Mouse (Mus musculus) liver, adult (tissue): ENCODE measurements around the gene Tollip.

Source experiments
- GATA4 ChIP-seq: IDR thresholded peaks from 2 replicates; pipeline ENCODE4 v1.6.1; 2014; ENCODE audit warnings: mild to moderate bottlenecking, low read length; ENCODE audit not compliant: insufficient replicate concordance

Gene Tollip

GRCm38 (mm10) chr7:141918407-141918806 is at the start of gene Tollip:
TSS of gene Tollip (minus strand) at chr7:141918507.
- TF ChIP-seq GATA4, result no peak

GRCm38 (mm10) chr7:141966281-141966680 is 48.0 kb upstream of the Tollip start:
- TF ChIP-seq GATA4, result no peak

GRCm38 (mm10) chr7:141962521-141962920 is 44.2 kb upstream of the Tollip start:
- no peak for TF ChIP-seq GATA4

GRCm38 (mm10) chr7:141961491-141961890 is 43.2 kb upstream of the Tollip start:
- TF ChIP-seq GATA4, result no peak

GRCm38 (mm10) chr7:141960926-141961325 is 42.6 kb upstream of the Tollip start:
- TF ChIP-seq GATA4, result no peak

- no peak for TF ChIP-seq GATA4
Observed at GRCm38 (mm10) chr7:141959133-141959532, 40.8 kb upstream of the Tollip start.

GRCm38 (mm10) chr7:141958211-141958610 is 39.9 kb upstream of the Tollip start:
- TF ChIP-seq GATA4, result no peak

- no peak for TF ChIP-seq GATA4
Observed at GRCm38 (mm10) chr7:141957524-141958051, 39.3 kb upstream of the Tollip start.

GRCm38 (mm10) chr7:141956174-141956566 is 37.9 kb upstream of the Tollip start:
- TF ChIP-seq GATA4, result no peak

- TF ChIP-seq GATA4, result no peak
Observed at GRCm38 (mm10) chr7:141955565-141956173, 37.4 kb upstream of the Tollip start.

GRCm38 (mm10) chr7:141953616-141954015 is 35.3 kb upstream of the Tollip start:
- TF ChIP-seq GATA4, result no peak

GRCm38 (mm10) chr7:141952920-141953319 is 34.6 kb upstream of the Tollip start:
- TF ChIP-seq GATA4, result no peak

- no peak for TF ChIP-seq GATA4
Observed at GRCm38 (mm10) chr7:141951821-141952220, 33.5 kb upstream of the Tollip start.

GRCm38 (mm10) chr7:141950104-141951013 is 32.1 kb upstream of the Tollip start:
- TF ChIP-seq GATA4, result no peak

GRCm38 (mm10) chr7:141949799-141950103 is 31.4 kb upstream of the Tollip start:
- no peak for TF ChIP-seq GATA4

GRCm38 (mm10) chr7:141948906-141949798 is 30.8 kb upstream of the Tollip start, which contains the start of gene Brsk2:
TSS of gene Brsk2 (plus strand) at chr7:141949751.
- no peak for TF ChIP-seq GATA4

GRCm38 (mm10) chr7:141948045-141948444 is 29.7 kb upstream of the Tollip start:
- no peak for TF ChIP-seq GATA4
